Mouse (Mus musculus) spleen, adult 18-20 months (tissue): ENCODE data around the gene Acsl1.

Source experiments
- DNase-seq, 2 experiments: peaks; one replicate each; pipeline ENCODE4 v3.0.0; 2022; ENCODE audit warnings: mixed read lengths in 2 of 2

Gene Acsl1

GRCm38 (mm10) chr8:46470792-46471781 is at the start of gene Acsl1:
Gene Acsl1 (plus strand): TSS chr8:46471037.
- DNase-seq: peak; percentile 100

- no peak for DNase-seq
Observed at GRCm38 (mm10) chr8:46421515-46421914, 49.3 kb upstream of the Acsl1 start.

- DNase-seq: no peak
Observed at GRCm38 (mm10) chr8:46427940-46428339, 42.9 kb upstream of the Acsl1 start.

- no peak for DNase-seq
Observed at GRCm38 (mm10) chr8:46429871-46430270, 41.0 kb upstream of the Acsl1 start.

- no peak for DNase-seq
Observed at GRCm38 (mm10) chr8:46431921-46432320, 38.9 kb upstream of the Acsl1 start.

GRCm38 (mm10) chr8:46432581-46432980 is 38.3 kb upstream of the Acsl1 start:
- DNase-seq: no peak

- no peak for DNase-seq
Observed at GRCm38 (mm10) chr8:46433656-46434055, 37.2 kb upstream of the Acsl1 start.

GRCm38 (mm10) chr8:46438491-46438890 is 32.3 kb upstream of the Acsl1 start:
- DNase-seq: no peak

- no peak for DNase-seq
Observed at GRCm38 (mm10) chr8:46445964-46446915, 24.6 kb upstream of the Acsl1 start.

GRCm38 (mm10) chr8:46447334-46447733 is 23.5 kb upstream of the Acsl1 start:
- DNase-seq: no peak

GRCm38 (mm10) chr8:46448606-46449005 is 22.2 kb upstream of the Acsl1 start:
- DNase-seq: no peak

- DNase-seq: no peak
Observed at GRCm38 (mm10) chr8:46449063-46449462, 21.8 kb upstream of the Acsl1 start.

GRCm38 (mm10) chr8:46449723-46450251 is 21.1 kb upstream of the Acsl1 start:
- DNase-seq: no peak

- no peak for DNase-seq
Observed at GRCm38 (mm10) chr8:46458215-46458811, 12.5 kb upstream of the Acsl1 start.

GRCm38 (mm10) chr8:46468400-46468799 is 2.4 kb upstream of the Acsl1 start:
- DNase-seq: no peak

GRCm38 (mm10) chr8:46469071-46469769 is 1.6 kb upstream of the Acsl1 start:
- no peak for DNase-seq

GRCm38 (mm10) chr8:46470091-46470791 is 596 bp upstream of the Acsl1 start:
- peak; percentile 9 to 11 for DNase-seq

GRCm38 (mm10) chr8:46471926-46472485 is 1.2 kb downstream of the Acsl1 start:
- no peak for DNase-seq

- no peak for DNase-seq
Observed at GRCm38 (mm10) chr8:46474120-46474519, 3.3 kb downstream of the Acsl1 start.

- no peak for DNase-seq
Observed at GRCm38 (mm10) chr8:46474634-46475033, 3.8 kb downstream of the Acsl1 start.

- no peak for DNase-seq
Observed at GRCm38 (mm10) chr8:46475404-46475803, 4.6 kb downstream of the Acsl1 start.
